Comparison of ENCODE assay signal across 9 mouse cellular contexts in the genomic region with DNA sequence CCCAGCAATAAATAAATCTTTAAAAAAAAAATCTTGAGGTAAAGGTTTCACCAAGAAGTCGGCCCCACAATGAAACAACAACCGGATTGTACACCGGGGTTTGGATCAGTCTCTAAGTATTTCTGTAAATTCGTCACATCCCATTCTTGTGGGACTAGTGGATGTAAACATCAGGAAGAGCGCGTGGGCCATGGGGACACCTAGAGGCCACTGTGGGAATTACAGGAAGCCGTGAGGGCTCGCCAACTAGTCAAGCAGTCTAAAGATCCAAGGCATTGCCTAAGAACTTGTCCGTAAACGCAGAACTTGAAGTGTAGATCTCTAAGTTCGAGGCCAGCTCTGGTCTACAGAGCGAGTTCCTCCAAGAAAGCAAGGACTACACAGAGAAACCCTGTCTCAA. TPM values are rescaled to one million over a fixed set of nuclear protein-coding genes. Genes with fewer than 3 reads are reported as not detected.
DNase-seq lines count a peak whose midpoint lies in the region; ATAC-seq lines count a peak whose summit lies in the region.
"Had no signal": no experiment of that assay in that cellular context is flagged by ENCODE, and none has a peak within 500 bp of the region (broad histone marks: within the 10 kb centered on the region; RNA-seq: fewer than 3 reads in every experiment).

No protein-coding gene starts in this region.

- no peaks in the 10 kb centered on the region for H3K36me3 ChIP-seq in hindbrain, embryonic 11.5 days (ENCODE audit: control insufficient read depth, insufficient read depth, low read length)
- H3K36me3 ChIP-seq in hindbrain, embryonic 16.5 days (ENCODE audit: control insufficient read depth, insufficient read depth, low read length): peaks cover 8% of the 10 kb centered on the region
- H3K36me3 ChIP-seq in embryonic facial prominence, embryonic 10.5 days (replicated peaks): peaks cover 14% of the 10 kb centered on the region

- no peaks in the 10 kb centered on the region for H3K9me3 ChIP-seq in hindbrain, embryonic 11.5 days (ENCODE audit: control insufficient read depth, low read length)
- H3K9me3 ChIP-seq in hindbrain, embryonic 16.5 days (ENCODE audit: control insufficient read depth, low read length): no peaks in the 10 kb centered on the region
- H3K9me3 ChIP-seq in embryonic facial prominence, embryonic 10.5 days: no peaks in the 10 kb centered on the region
- H3K9me3 ChIP-seq: megakaryocyte, embryonic 14.5 days had no signal

- no peak overlapping the region for H3K9ac ChIP-seq in hindbrain, embryonic 11.5 days (ENCODE audit: low read depth, low read length)
- H3K9ac ChIP-seq in hindbrain, embryonic 16.5 days (ENCODE audit: low read depth, low read length): no peak overlapping the region

- DNase-seq in hindbrain, embryonic 11.5 days (ENCODE audit: low spot score): peak; percentile 83
- peak; percentile 64 for DNase-seq in CD4-positive helper T cell, adult 2 months (ENCODE audit: low read depth, low spot score)
- peak; percentile 63 for DNase-seq in adrenal gland, adult 2 months
- DNase-seq in embryonic facial prominence, embryonic 10.5 days (ENCODE audit: low spot score): peak; percentile 76
- DNase-seq in layer of hippocampus, postnatal 10 days (ENCODE audit: low spot score in 2 of 2): peak; percentile 57 to 63
- DNase-seq in ovary, postnatal 14 days (ENCODE audit: low spot score): no peak

- H3K27me3 ChIP-seq in hindbrain, embryonic 11.5 days (ENCODE audit: control insufficient read depth, insufficient read depth, low read length): no peaks in the 10 kb centered on the region
- H3K27me3 ChIP-seq in hindbrain, embryonic 16.5 days (replicated peaks; ENCODE audit: control insufficient read depth, insufficient read depth, low read length): 0 out of 2 replicates have a peak, but pooled peaks cover 2% of the 10 kb centered on the region
- H3K27me3 ChIP-seq in embryonic facial prominence, embryonic 10.5 days (replicated peaks; ENCODE audit: low read depth, poor library complexity, severe bottlenecking): peaks cover 24% of the 10 kb centered on the region
- H3K27me3 ChIP-seq: megakaryocyte, embryonic 14.5 days had no signal

- H3K4me2 ChIP-seq in hindbrain, embryonic 11.5 days (replicated peaks; ENCODE audit: low read depth, low read length): no peak overlapping the region
- H3K4me2 ChIP-seq in hindbrain, embryonic 16.5 days (ENCODE audit: low read length): no peak overlapping the region

- ATAC-seq in hindbrain, embryonic 11.5 days (ENCODE audit: low FRiP score): no peak
- no peak for ATAC-seq in hindbrain, embryonic 16.5 days
- peak; percentile 59 for ATAC-seq in monocyte, adult 5-6 weeks (replicated peaks; ENCODE audit: insufficient number of reproducible peaks, low FRiP score, low TSS enrichment, poor library complexity, severe bottlenecking)

- 42% methylated on average over 12 of the region's 12 CpGs for WGBS in hindbrain, embryonic 11.5 days
- 40% methylated on average over 12 of the region's 12 CpGs for WGBS in hindbrain, embryonic 16.5 days
- 36% methylated on average over 12 of the region's 12 CpGs for WGBS in embryonic facial prominence, embryonic 10.5 days

- H3K4me3 ChIP-seq in hindbrain, embryonic 11.5 days (ENCODE audit: low read depth, low read length): no peak overlapping the region
- H3K4me3 ChIP-seq in hindbrain, embryonic 16.5 days (ENCODE audit: low read length): no peak overlapping the region
- no peak overlapping the region for H3K4me3 ChIP-seq in embryonic facial prominence, embryonic 10.5 days
- H3K4me3 ChIP-seq: megakaryocyte, embryonic 14.5 days had no signal

- peaks cover 3% of the 10 kb centered on the region; the same call in 1 of the 2 replicates for H3K4me1 ChIP-seq in hindbrain, embryonic 11.5 days (replicated peaks; ENCODE audit: control insufficient read depth, insufficient read depth, low read length)
- H3K4me1 ChIP-seq in hindbrain, embryonic 16.5 days (ENCODE audit: control insufficient read depth, insufficient read depth, low read depth, low read length): peaks cover 14% of the 10 kb centered on the region
- peaks cover 21% of the 10 kb centered on the region for H3K4me1 ChIP-seq in embryonic facial prominence, embryonic 10.5 days

- no peak overlapping the region for H3K27ac ChIP-seq in hindbrain, embryonic 11.5 days (ENCODE audit: low read depth, low read length)
- H3K27ac ChIP-seq in hindbrain, embryonic 16.5 days (ENCODE audit: low read depth, low read length): no peak overlapping the region
- H3K27ac ChIP-seq in embryonic facial prominence, embryonic 10.5 days (replicated peaks): no peak overlapping the region

RNA-seq across cellular contexts. Expression of a gene that starts 2.0 kb away (rescaled TPM):
- polyA plus RNA-seq in hindbrain, embryonic 11.5 days (2014; fragmentation: Nextera tagmentation; extraction: Ambion mirVana): 5.5 and 6.5 TPM in 2 replicates
- polyA plus RNA-seq in hindbrain, embryonic 16.5 days (2015; fragmentation: Nextera tagmentation; extraction: Ambion mirVana): 4.8 and 5.2 TPM in 2 replicates
- 10 to 100 TPM; 15.1 to 24.6 TPM for total RNA-seq in adrenal gland, adult 2 months (2021)
- 21.5 and 48.9 TPM in 2 replicates for polyA plus RNA-seq in adrenal gland, adult 2 months (2012; rRNA removed)
- polyA plus RNA-seq in embryonic facial prominence, embryonic 10.5 days (2016; fragmentation: Nextera tagmentation; extraction: Ambion mirVana): 3.5 and 4.6 TPM in 2 replicates
- 1 to 10 TPM; 5.0 to 8.5 TPM for total RNA-seq in layer of hippocampus, postnatal 10 days (2021)
- total RNA-seq in monocyte, adult 5-6 weeks (2017): 10.6 to 22.7 TPM (median 17.1 TPM) in 3 replicates

RNA-seq across cellular contexts. Expression of a gene that starts 42.7 kb away (rescaled TPM):
- polyA plus RNA-seq in hindbrain, embryonic 11.5 days (2014; fragmentation: Nextera tagmentation; extraction: Ambion mirVana): 22.5 and 22.9 TPM in 2 replicates
- polyA plus RNA-seq in hindbrain, embryonic 16.5 days (2015; fragmentation: Nextera tagmentation; extraction: Ambion mirVana): 23.9 and 32.1 TPM in 2 replicates
- 10 to 100 TPM; 55.3 to 56.0 TPM for total RNA-seq in adrenal gland, adult 2 months (2021)
- 6.7 and 9.8 TPM in 2 replicates for polyA plus RNA-seq in adrenal gland, adult 2 months (2012; rRNA removed)
- polyA plus RNA-seq in embryonic facial prominence, embryonic 10.5 days (2016; fragmentation: Nextera tagmentation; extraction: Ambion mirVana): 17.8 and 18.0 TPM in 2 replicates
- total RNA-seq in layer of hippocampus, postnatal 10 days (2021): 10 to 100 TPM; 65.2 to 67.2 TPM
- total RNA-seq in monocyte, adult 5-6 weeks (2017): 41.8 to 53.3 TPM (median 41.9 TPM) in 3 replicates
